Mouse (Mus musculus): Measurements from ENCODE around the gene Tcl1. TPM values are rescaled to one million over a fixed set of nuclear protein-coding genes. Genes with fewer than 3 reads are reported as not detected.

Gene Tcl1
- polyA plus RNA-seq (2012; ENCODE audit: insufficient read depth, insufficient read length, missing spikeins): 0.99 TPM in 1 of 2 replicates, not detected in the other

DNA sequence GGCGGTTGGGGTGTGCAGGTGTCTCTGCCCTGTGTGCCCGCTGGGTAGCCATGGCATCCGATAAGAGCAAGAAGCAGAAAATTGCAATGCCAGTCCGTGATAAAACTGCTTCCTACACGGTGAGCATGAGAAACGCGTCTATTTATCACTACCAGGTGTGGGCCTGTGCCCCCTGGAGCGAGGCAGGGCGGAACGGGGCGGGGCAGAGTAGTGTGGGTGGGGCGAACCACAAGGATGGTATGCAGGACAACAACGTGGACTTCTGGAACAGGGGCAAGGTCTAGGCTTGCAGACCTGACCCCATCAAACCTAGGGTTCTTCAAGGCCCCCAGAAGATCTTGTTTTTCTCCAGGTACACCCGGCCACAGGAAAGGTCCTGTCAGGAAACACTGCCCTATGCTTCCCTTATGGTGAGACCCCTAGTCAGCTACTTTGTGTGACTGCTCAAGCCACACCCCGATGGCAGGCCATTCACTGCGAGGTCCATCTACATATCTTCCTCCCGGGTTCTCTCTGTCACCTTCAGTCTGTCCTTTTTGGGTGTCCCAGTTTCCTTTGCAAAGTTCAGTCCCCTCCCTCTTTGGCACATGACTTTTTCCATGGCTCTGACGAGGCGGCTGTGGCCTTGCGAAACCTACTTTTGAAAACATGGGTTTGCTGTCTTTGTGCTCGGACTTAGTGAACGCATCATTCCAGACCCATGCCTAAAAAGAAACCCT, at the start of gene Tcl1:
Tcl1 (minus strand) TSS at position 193 of the 719 bp plus-strand sequence.
- Histone ChIP-seq H3K4me3 (ENCODE audit: insufficient read depth, low read depth, low read length) (no peak within 1 kb of the TSS), H3K27ac (replicated peaks; ENCODE audit: low read depth, low read length) (no peak within 1 kb of the TSS), H3K4me1 (ENCODE audit: control insufficient read depth, insufficient read depth, insufficient read length, low read length) (no peaks in the 10 kb centered on the region)

DNA sequence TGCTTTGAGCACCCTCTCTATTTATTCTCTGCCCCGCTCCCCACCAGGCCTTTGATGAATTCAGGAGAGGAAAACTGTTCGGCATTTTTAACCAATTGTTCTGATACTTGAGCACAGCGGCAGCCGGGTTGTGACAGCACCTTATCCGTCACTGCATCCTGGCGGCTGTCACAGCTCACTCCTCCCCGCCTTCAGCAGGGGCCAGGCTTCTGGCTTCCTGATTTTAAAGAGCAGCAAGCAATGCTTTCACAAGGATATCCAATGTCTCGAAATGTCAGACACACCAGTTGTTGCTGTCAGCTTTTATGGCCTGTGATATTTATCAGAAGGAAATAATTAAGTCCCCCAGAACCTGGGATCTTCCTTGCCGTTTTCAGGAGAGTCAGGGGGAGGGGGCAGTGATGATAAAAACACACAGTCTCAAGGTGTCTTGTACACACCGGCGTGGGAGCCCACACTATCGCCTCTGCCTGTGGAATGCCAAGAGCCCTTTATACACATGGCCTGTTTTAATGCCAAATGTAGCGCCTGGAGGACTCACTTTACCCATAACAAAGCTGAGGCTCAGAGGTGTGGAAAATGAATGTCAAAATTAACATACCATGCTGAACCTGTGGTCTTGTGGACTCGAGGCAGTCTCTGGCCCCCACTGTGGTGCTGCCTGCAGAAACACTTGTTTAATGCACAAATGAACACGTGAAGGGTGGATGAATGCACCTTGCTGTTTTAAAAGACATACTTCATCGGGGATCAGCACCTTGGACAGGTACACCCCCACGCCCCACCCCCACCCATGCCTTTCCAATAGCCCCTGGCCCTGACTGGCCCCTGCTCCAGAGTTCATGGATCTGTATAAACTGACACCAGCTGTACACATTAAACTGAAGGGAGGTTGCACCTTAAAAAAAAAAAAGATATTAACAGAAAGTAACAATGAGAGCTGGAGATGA, 48.7 kb upstream of the Tcl1 start:
- Histone ChIP-seq H3K4me3 (ENCODE audit: insufficient read depth, low read depth, low read length) (no peak overlapping the region), H3K4me1 (ENCODE audit: control insufficient read depth, insufficient read depth, insufficient read length, low read length) (no peaks in the 10 kb centered on the region), H3K27ac (replicated peaks; ENCODE audit: low read depth, low read length) (no peak overlapping the region)

DNA sequence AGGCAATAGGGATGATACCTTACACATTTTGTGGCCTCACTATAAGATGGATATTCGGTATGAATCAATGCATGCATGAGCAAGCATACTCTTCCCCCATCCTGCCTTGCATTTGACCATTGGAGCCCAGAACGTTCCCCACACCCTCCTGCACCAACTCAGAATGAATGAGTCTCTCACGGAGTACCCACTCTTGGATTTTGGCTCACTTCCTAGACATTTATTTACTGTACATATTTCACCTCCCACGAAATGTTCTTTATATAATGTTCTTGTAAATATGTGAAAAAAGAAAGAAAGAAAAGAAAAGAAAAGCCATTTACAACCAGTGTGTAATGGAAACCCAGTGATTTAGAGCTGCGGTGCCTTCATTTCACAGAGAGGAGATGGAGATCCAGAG, 44.5 kb upstream of the Tcl1 start:
- no peak overlapping the region for H3K27ac ChIP-seq (replicated peaks; ENCODE audit: low read depth, low read length)

DNA sequence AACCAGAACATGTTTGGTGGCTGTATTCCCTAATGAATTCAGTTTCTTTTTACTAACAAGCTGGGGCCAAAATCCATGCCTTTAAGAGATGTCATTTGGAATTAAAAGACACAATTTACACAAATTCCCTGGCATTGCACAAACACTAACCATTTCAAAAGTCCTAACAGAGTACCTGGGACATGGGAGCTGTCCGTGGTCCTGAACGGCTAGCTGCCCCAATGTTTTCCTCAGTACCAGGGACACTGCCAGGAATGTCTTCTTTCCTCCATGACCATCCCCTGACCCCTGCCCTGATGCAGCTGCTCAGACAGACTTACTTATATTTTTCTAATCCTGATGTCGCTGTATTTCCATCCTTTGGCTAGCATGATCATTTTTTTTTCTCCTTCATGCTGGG, 43.5 kb upstream of the Tcl1 start:
- no peaks in the 10 kb centered on the region for H3K4me1 ChIP-seq (ENCODE audit: control insufficient read depth, insufficient read depth, insufficient read length, low read length)
- no peak overlapping the region for H3K27ac ChIP-seq (replicated peaks; ENCODE audit: low read depth, low read length)
- no peak overlapping the region for H3K4me3 ChIP-seq (ENCODE audit: insufficient read depth, low read depth, low read length)

More for the DNA sequence above, 44.5 kb upstream of the Tcl1 start:
- Histone ChIP-seq H3K4me1 (ENCODE audit: control insufficient read depth, insufficient read depth, insufficient read length, low read length) (no peaks in the 10 kb centered on the region), H3K4me3 (ENCODE audit: insufficient read depth, low read depth, low read length) (no peak overlapping the region)

DNA sequence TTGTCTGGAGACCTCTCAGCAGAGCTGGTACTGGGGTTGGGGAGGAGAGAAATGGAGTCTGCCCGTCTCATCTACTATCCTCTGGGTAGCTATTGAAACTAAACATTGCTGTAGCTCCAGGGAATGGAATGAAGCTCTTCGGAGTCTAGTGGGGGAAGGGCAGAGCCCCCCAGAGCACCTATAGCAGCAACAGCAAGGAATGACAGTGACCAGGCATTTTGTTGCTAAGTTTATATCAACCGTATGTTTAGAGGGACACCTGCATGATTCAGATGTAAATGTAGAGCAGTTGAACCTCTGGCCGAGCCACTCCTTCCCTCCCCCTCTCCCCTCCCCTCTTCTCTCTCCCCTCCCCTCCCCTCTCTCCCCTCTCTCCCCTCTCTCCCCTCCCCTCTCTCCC, 36.6 kb upstream of the Tcl1 start:
- no peaks in the 10 kb centered on the region for H3K4me1 ChIP-seq (ENCODE audit: control insufficient read depth, insufficient read depth, insufficient read length, low read length)
- H3K4me3 ChIP-seq (ENCODE audit: insufficient read depth, low read depth, low read length): no peak overlapping the region

DNA sequence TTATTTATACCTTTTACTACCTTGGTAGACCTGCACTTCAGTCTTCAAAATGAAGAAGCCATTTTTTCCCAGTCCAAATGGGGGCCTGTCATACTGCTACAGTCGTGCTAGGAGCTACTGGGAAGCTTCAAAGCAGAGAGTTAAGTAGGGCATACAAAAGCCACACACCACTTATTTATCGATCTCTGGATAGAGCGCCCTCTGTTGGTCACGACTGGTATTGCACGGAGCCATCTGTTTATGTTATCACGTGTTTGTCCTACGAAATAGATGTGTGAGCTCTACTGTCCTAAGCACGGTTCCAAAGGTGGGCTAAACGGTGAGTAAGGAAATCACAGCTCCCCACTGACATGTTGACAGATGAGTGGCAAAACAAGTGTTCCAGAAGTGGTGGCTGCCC, 36.2 kb upstream of the Tcl1 start:
- H3K27ac ChIP-seq (replicated peaks; ENCODE audit: low read depth, low read length): no peak overlapping the region
- H3K4me1 ChIP-seq (ENCODE audit: control insufficient read depth, insufficient read depth, insufficient read length, low read length): no peaks in the 10 kb centered on the region
- H3K4me3 ChIP-seq (ENCODE audit: insufficient read depth, low read depth, low read length): no peak overlapping the region

More for the DNA sequence above, 36.6 kb upstream of the Tcl1 start:
- no peak overlapping the region for H3K27ac ChIP-seq (replicated peaks; ENCODE audit: low read depth, low read length)

DNA sequence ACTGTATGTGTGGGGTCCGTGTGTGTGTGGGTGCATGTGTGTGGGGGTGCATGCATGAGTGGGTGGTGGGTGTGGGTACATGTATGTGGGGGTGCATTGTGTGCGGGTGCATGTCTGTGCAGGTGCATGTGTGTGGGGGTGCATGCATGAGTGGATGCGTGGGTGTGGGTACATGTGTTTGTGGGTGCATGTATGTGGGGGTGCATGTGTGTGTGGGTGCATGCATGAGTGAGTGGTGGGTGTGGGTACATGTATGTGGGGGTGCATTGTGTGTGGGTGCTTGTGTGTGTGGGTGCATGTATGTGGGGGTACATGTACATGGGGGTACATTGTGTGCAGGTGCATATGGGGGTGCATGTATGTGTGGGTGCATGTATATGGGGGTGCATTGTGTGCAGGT, 31.2 kb upstream of the Tcl1 start:
- Histone ChIP-seq H3K27ac (replicated peaks; ENCODE audit: low read depth, low read length) (no peak overlapping the region), H3K4me1 (ENCODE audit: control insufficient read depth, insufficient read depth, insufficient read length, low read length) (no peaks in the 10 kb centered on the region), H3K4me3 (ENCODE audit: insufficient read depth, low read depth, low read length) (no peak overlapping the region)

DNA sequence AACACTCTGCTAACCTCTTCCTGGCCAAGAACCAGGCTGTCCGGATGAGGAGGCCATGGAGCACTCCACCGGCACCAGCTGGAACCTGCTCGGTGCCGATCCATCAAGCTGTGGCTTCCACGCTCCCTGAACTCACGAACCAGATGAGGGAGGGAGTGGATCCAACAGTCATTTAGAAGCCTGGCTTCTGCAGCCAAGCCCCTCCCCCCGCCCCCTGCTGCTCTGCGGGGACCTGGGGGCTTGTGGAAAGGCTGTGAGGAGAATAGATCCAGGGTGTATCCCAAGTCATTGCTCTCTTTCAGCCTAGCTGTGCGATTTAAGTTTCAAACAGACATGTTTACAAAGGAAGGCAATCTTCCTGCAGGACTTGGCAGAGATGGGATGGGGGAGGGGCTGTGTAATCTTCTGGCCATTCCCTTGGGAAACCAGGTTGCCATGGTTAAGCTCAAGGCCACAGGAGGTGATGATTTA, 26.2 kb upstream of the Tcl1 start:
- Histone ChIP-seq H3K4me3 (ENCODE audit: insufficient read depth, low read depth, low read length) (no peak overlapping the region), H3K4me1 (ENCODE audit: control insufficient read depth, insufficient read depth, insufficient read length, low read length) (no peaks in the 10 kb centered on the region), H3K27ac (replicated peaks; ENCODE audit: low read depth, low read length) (no peak overlapping the region)

DNA sequence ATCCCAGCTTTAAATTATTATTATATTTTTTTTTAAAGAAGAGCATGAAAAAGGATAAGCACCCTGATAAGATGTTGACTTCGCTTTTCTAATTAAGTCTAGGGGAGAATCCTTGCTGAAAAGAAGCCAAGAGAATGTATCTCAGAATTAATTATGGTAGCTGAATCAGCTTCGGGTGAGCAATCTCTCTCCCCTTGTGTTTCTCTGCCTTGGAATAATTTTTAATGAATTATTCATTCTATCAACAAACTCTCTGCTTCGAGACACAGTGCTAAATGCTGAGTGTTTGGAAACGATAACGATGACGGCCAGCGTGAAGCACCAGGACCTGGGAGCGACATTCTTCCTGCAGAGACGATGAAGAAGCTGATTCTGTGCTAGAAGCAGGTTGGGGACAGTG, 16.5 kb upstream of the Tcl1 start:
- H3K4me1 ChIP-seq (ENCODE audit: control insufficient read depth, insufficient read depth, insufficient read length, low read length): no peaks in the 10 kb centered on the region
- no peak overlapping the region for H3K4me3 ChIP-seq (ENCODE audit: insufficient read depth, low read depth, low read length)
- no peak overlapping the region for H3K27ac ChIP-seq (replicated peaks; ENCODE audit: low read depth, low read length)

DNA sequence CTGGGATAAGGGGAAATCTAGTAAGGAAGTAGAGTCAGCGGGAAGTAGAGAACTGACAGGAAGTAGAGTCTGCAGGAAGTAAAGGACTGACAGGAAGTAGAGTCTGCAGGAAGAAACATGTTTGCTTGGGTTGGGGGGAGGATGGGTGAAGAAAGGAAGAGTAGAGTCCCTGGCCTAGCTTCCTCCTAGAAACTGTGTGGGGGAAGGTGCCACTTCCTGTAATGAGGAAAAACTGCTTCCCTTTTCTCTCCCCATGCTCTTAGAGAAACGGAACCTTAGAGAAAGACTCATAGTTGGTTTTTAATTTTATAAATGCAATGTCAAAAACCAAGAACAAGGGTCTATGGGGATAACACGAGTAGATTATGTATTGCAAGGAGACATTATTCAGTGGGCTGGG, 12.5 kb upstream of the Tcl1 start:
- Histone ChIP-seq H3K4me1 (ENCODE audit: control insufficient read depth, insufficient read depth, insufficient read length, low read length) (no peaks in the 10 kb centered on the region), H3K27ac (replicated peaks; ENCODE audit: low read depth, low read length) (no peak overlapping the region), H3K4me3 (ENCODE audit: insufficient read depth, low read depth, low read length) (no peak overlapping the region)

DNA sequence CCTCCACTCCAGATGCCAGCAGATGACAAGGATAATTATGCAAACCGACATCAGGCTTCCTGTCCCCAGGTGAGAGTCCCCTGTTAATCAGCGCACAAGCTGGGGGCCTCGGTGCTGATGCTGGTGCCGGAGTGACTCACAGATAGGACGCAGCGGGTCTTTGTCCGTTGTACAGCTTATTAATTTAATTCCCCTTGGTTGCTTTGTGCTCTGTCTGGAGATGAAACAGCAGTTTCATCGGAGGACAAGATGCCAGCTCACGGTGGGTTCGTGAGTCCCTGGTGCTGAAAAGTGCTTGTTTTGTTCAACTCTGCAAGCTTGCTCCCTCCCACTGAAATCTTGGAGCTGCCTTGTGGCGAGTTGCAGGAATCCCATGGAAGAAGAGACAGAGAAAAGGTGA, 11.8 kb upstream of the Tcl1 start:
- H3K27ac ChIP-seq (replicated peaks; ENCODE audit: low read depth, low read length): no peak overlapping the region
- no peak overlapping the region for H3K4me3 ChIP-seq (ENCODE audit: insufficient read depth, low read depth, low read length)
- H3K4me1 ChIP-seq (ENCODE audit: control insufficient read depth, insufficient read depth, insufficient read length, low read length): no peaks in the 10 kb centered on the region

DNA sequence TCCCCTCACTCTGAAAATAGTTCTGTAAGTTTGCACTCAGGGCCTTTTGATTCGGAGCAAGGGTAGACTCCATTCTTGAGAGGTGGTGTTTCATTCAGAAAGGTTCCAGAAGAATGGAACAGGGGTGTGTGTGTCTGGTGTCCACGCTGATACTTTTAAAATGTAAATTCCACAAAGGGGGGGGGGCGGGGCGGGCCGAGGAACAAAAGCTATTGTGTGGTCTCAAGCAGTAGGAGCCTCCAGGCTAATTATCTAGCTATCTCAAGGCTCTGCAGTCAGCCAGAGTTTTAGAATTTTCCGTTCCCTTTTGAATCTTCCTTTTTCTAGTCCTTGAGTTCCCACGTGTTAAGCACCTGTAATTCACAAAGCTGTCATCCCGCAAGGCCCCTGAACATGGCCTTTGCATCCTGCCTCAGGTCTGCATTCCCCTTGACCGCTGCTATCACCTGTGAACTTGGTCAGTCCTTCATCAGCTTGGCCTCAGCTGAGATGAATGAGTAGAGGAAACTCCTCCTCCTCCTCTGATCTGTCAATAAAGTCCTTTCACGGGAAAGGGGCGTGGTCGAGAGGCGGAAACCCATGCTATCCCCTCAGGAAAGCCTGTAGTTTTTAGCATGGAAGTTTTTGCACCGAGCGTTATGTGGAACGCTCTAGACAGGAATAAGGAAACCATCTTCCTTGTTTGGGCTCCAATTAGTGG, 2.2 kb upstream of the Tcl1 start:
- Histone ChIP-seq H3K4me3 (ENCODE audit: insufficient read depth, low read depth, low read length) (no peak overlapping the region), H3K27ac (replicated peaks; ENCODE audit: low read depth, low read length) (no peak overlapping the region), H3K4me1 (ENCODE audit: control insufficient read depth, insufficient read depth, insufficient read length, low read length) (no peaks in the 10 kb centered on the region)

DNA sequence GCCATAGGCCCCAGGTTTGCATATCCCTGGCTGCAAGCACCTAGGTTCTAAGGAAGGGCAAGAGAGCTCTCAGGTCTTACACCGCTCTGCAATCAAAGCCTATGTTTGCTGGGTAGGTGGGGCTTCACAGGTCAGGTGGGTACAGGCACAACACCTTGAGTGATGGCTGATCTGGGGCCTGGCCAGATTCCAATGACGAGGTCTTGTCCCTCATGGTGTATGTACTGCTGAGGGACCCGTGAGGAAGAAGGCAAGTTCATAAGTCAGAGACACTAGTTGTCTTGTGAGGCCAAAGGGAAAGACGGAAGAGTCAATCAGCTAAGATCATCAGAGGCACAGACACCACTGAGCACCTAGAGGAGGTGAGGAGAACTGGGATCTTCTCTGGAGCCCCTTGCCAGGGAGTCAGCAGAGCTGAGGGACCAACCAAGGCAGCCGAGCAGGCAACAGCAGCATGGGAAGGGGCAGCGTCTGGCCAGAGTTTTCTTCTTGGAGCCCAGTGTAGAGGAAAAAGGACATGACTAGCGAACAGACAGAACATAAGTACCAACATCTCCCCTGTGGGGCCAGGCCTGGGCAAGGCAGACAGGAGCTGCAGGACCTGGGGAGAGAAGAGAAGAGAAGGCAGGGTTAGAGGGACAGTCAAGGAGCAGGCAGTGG, 5.4 kb downstream of the Tcl1 start:
- Histone ChIP-seq H3K27ac (replicated peaks; ENCODE audit: low read depth, low read length) (no peak overlapping the region), H3K4me3 (ENCODE audit: insufficient read depth, low read depth, low read length) (no peak overlapping the region), H3K4me1 (ENCODE audit: control insufficient read depth, insufficient read depth, insufficient read length, low read length) (no peaks in the 10 kb centered on the region)

DNA sequence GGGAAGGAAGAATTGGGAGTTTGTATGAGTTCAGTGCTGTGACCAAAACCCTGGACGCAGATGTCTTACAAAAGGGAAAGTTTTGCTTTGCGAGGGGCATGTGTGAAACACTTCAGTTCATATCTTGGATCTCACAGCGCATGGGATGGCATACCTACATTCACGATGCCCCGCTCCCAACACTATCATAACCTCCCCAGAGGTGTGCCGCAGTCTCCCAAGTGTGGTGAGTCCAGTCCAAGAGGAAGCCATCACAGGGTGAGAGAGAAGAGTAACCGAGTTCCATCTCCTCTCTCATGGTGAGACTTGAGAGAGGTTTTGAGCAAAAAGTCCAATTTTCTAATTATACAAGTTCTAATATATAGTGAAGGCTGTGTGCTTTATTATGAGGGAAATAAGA, 13.4 kb downstream of the Tcl1 start:
- H3K27ac ChIP-seq (replicated peaks; ENCODE audit: low read depth, low read length): no peak overlapping the region
- H3K4me1 ChIP-seq (ENCODE audit: control insufficient read depth, insufficient read depth, insufficient read length, low read length): no peaks in the 10 kb centered on the region

DNA sequence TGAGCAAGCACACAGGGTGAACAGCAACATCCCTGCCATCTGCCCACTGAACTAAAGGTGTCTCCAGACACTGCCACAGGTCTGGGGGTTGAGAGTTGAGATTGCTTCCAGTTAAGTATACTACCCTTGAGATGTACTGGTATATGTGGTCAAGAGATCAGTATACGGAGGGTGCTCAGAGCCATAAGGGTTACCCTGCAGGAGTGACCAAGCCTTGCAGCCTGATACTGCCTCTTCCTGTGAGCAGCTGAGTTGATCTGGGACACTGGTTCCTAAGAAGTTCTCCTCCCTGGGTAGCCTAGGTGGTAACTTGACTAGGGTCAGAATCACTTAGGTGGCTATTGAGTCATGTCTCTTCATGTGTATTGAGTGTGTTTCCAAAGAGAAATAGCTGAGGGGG, 14.2 kb downstream of the Tcl1 start:
- H3K4me3 ChIP-seq (ENCODE audit: insufficient read depth, low read depth, low read length): no peak overlapping the region
- H3K4me1 ChIP-seq (ENCODE audit: control insufficient read depth, insufficient read depth, insufficient read length, low read length): no peaks in the 10 kb centered on the region
- H3K27ac ChIP-seq (replicated peaks; ENCODE audit: low read depth, low read length): no peak overlapping the region

More for the DNA sequence above, 13.4 kb downstream of the Tcl1 start:
- no peak overlapping the region for H3K4me3 ChIP-seq (ENCODE audit: insufficient read depth, low read depth, low read length)
